Mouse (Mus musculus) bone marrow, adult 2 months (tissue): ENCODE results near the gene Gm9970.

Experiments
- CTCF ChIP-seq: fragments of 200-500 bp; IDR thresholded peaks from 2 replicates; pipeline ENCODE4 v1.5.1; 2011; ENCODE audit warnings: low read length, control low read depth; ENCODE audit not compliant: control insufficient read depth, insufficient read depth
- POLR2A ChIP-seq: fragments of 200-500 bp; IDR thresholded peaks from 2 replicates; pipeline ENCODE4 v1.6.1; 2011; ENCODE audit warnings: low read depth, mild to moderate bottlenecking, control low read depth, low read length, borderline replicate concordance; ENCODE audit not compliant: control insufficient read depth

- TF ChIP-seq POLR2A (no peak), CTCF (no peak)
These were observed 21.1 kb downstream of the Gm9970 start for GRCm38 (mm10) chr5:31219911-31220447.
